Mouse (Mus musculus): Measurements from ENCODE around the gene Spata46. TPM values are rescaled to one million over a fixed set of nuclear protein-coding genes. Genes with fewer than 3 reads are reported as not detected.

Gene Spata46
- polyA plus RNA-seq, 1 experiment from 2014 or later = 1.5 TPM

- Histone ChIP-seq H3K27me3 (replicated peaks; ENCODE audit: low read depth, poor library complexity, severe bottlenecking) (no peaks in the 10 kb centered on the region), H3K9me3 (no peaks in the 10 kb centered on the region), H3K36me3 (replicated peaks) (no peaks in the 10 kb centered on the region), H3K27ac (replicated peaks) (no peak overlapping the region), H3K4me3 (no peak overlapping the region), H3K4me1 (no peaks in the 10 kb centered on the region)
- DNase-seq (ENCODE audit: low spot score) = no peak
These were observed 42.5 kb downstream of the Spata46 start for GRCm38 (mm10) chr1:170351080-170351479.

DNA sequence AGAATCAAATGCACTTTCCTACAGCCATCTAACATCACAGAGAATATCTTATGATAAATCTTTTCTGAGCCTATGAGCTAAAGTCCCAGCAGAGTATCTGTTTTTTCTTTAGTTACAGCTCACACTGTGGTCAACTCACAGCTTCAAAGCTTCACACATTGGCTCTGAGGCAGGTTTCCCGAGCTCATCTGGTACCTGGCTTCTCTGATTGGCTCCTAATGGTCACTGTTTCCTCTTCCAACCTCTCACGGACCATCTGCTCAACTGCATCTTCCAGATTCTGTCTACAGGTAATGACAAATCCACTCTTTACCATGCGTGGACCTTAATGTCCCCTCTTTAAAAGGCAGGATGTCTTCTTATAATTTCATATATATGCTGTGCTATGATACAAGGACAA lies 44.7 kb downstream of the Spata46 start:
- 77% methylated on average over 3 of the region's 3 CpGs for WGBS
- no peaks in the 10 kb centered on the region for H3K27me3 ChIP-seq (replicated peaks; ENCODE audit: low read depth, poor library complexity, severe bottlenecking)
- no peaks in the 10 kb centered on the region for H3K36me3 ChIP-seq (replicated peaks)

DNA sequence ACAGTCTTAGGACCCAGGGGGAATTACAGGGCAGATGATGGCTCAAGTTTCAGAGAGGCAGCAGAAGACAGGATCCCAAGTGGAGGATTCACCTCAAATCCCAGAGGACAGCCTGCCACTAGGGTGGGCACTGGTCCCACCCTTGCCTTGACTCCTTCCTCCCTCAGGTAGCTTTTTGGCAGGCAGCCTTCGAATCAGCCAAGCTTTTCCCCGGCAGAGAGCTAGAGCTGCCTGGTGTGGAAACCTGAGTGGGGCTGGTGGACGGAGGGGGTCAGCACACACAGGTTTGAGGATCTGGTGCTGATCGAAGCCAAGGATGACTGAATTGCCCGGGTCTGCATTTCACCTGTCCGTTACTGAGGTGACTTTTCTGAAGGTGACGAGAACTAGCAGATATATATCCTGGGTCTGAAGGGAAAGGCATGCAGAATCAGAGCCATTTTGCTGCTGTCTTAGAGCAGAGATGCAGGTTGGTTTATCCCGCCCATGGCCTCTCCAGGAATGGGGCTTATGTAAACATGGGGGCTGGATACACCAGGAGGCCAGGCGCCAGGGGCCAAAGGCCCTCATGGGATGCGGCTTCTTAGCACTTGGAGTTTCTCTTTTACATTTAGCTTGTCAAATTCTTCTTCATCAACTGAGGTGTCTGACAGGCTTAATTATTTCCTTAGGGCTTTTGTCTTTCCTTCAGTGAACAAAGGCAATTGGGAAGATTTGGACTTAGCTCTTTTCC lies 51.7 kb downstream of the Spata46 start:
- WGBS = 61% methylated on average over 10 of the region's 10 CpGs
- H3K4me1 ChIP-seq = peaks cover 11% of the 10 kb centered on the region
- no peak overlapping the region for H3K27ac ChIP-seq (replicated peaks)
- no peak for DNase-seq (ENCODE audit: low spot score)
- H3K27me3 ChIP-seq (replicated peaks; ENCODE audit: low read depth, poor library complexity, severe bottlenecking) = no peaks in the 10 kb centered on the region
- H3K4me3 ChIP-seq = no peak overlapping the region
- no peaks in the 10 kb centered on the region for H3K36me3 ChIP-seq (replicated peaks)
- no peaks in the 10 kb centered on the region for H3K9me3 ChIP-seq

More for the DNA sequence above, 44.7 kb downstream of the Spata46 start:
- Histone ChIP-seq H3K27ac (replicated peaks) (no peak overlapping the region), H3K9me3 (no peaks in the 10 kb centered on the region), H3K4me3 (no peak overlapping the region), H3K4me1 (no peaks in the 10 kb centered on the region)
- DNase-seq (ENCODE audit: low spot score) = no peak

Other genes starting within 250 kb of the Spata46 start
- 62.9 and 69.6 TPM in 2 replicates for gene Ddr2, start 198.0 kb upstream of the Spata46 start, polyA plus RNA-seq (2016; fragmentation: Nextera tagmentation; extraction: Ambion mirVana)
- 56.3 and 56.5 TPM in 2 replicates for gene Uap1, start 133.8 kb upstream of the Spata46 start, polyA plus RNA-seq (2016; fragmentation: Nextera tagmentation; extraction: Ambion mirVana)
- gene Uhmk1, start 93.4 kb upstream of the Spata46 start, polyA plus RNA-seq (2016; fragmentation: Nextera tagmentation; extraction: Ambion mirVana) = 10.6 and 11.3 TPM in 2 replicates
- gene Sh2d1b2, start 76.1 kb upstream of the Spata46 start, polyA plus RNA-seq (2016; fragmentation: Nextera tagmentation; extraction: Ambion mirVana) = not detected in 2 replicates
- gene Sh2d1b1, start 31.5 kb upstream of the Spata46 start, polyA plus RNA-seq (2016; fragmentation: Nextera tagmentation; extraction: Ambion mirVana) = 0.05 TPM in 1 of 2 replicates, not detected in the other
- 2.5 and 3.5 TPM in 2 replicates for gene Gm7694, start 2.5 kb upstream of the Spata46 start, polyA plus RNA-seq (2016; fragmentation: Nextera tagmentation; extraction: Ambion mirVana)